Mouse (Mus musculus) kidney, adult 2 months (tissue): ENCODE measurements at regions not wholly inside any gene's neighbourhood (a gene's known extent, or its start where the extent isn't known, plus 50 kb on each side); places are given as distances from the start of the nearest gene placed in this dataset.
"Not testable (repeated sequence)": the region's sequence is repeated elsewhere in the genome, so short reads cannot be mapped to it uniquely, and the experiment has no call there.

Experiments
- DNase-seq: peaks from one replicate; pipeline ENCODE4 v3.0.0; 2021
- H3K27ac ChIP-seq: fragments of 200-500 bp; 2 replicates; pipeline ENCODE4 v1.5.1; 2012; ENCODE audit warnings: low read depth, low read length, control low read depth, inconsistent platforms; ENCODE audit not compliant: insufficient read depth
- H3K27me3 ChIP-seq: fragments of 200-500 bp; replicated peaks from 2 replicates; pipeline ENCODE4 v1.6.1; 2012; ENCODE audit warnings: mild to moderate bottlenecking, moderate library complexity, low read length, inconsistent platforms; ENCODE audit not compliant: control insufficient read depth, insufficient read depth
- H3K36me3 ChIP-seq: fragments of 200-500 bp; 2 replicates; pipeline ENCODE4 v1.6.1; 2012; ENCODE audit warnings: mild to moderate bottlenecking, moderate library complexity, low read length, inconsistent platforms; ENCODE audit not compliant: control insufficient read depth, insufficient read depth
- H3K4me1 ChIP-seq: fragments of 200-500 bp; 2 replicates; pipeline ENCODE4 v1.6.1; 2011; ENCODE audit warnings: low read length; ENCODE audit not compliant: control insufficient read depth, insufficient read depth
- H3K4me3 ChIP-seq: fragments of 200-500 bp; 2 replicates; pipeline ENCODE4 v1.5.1; 2011; ENCODE audit warnings: mild to moderate bottlenecking, low read depth, low read length, control low read depth; ENCODE audit not compliant: insufficient read depth
- CTCF ChIP-seq: fragments of 200-500 bp; conservative IDR thresholded peaks from 2 replicates; pipeline ENCODE4 v1.5.1; 2011; ENCODE audit warnings: low read depth, mild to moderate bottlenecking, control low read depth, low read length, moderate library complexity, mixed read lengths; ENCODE audit not compliant: insufficient read depth, insufficient read length
- POLR2A ChIP-seq: fragments of 200-500 bp; IDR thresholded peaks from one replicate; pipeline ENCODE4 v1.6.1; 2011; ENCODE audit warnings: low read depth, low read length, control low read depth
- WGBS: fragments of 180-500 bp; shearing (Covaris S2); methylation state at CpG from one replicate; pipeline ENCODE4 v1.1.7; 2018; 5-methylcytosine and 5-hydroxymethylcytosine counted together

- TF ChIP-seq CTCF (no peak), POLR2A (no peak)
- no peaks in the 10 kb centered on the region for H3K27me3 ChIP-seq
- H3K4me1 ChIP-seq, result no peaks in the 10 kb centered on the region
- H3K27ac ChIP-seq, result no peak overlapping the region
- no peak overlapping the region for H3K4me3 ChIP-seq
- no peaks in the 10 kb centered on the region for H3K36me3 ChIP-seq
- no peak for DNase-seq
- WGBS, result 61% methylated on average over 6 of the region's 6 CpGs
Observed at GRCm38 (mm10) chr1:147187251-147188025, 692.9 kb downstream of the Brinp3 start.

- not testable (repeated sequence) for H3K4me1 ChIP-seq, H3K27ac ChIP-seq, H3K27me3 ChIP-seq, H3K36me3 ChIP-seq, DNase-seq, H3K4me3 ChIP-seq
- WGBS, result 83% methylated on average over 2 of the region's 2 CpGs
Observed at GRCm38 (mm10) chr1:147199959-147200358, 705.4 kb downstream of the Brinp3 start.

- H3K36me3 ChIP-seq, H3K27ac ChIP-seq, DNase-seq, H3K27me3 ChIP-seq, H3K4me3 ChIP-seq, H3K4me1 ChIP-seq: not testable (repeated sequence)
- WGBS, result 60% methylated on average over 7 of the region's 7 CpGs
Observed at GRCm38 (mm10) chr1:147214890-147215289, 720.3 kb downstream of the Brinp3 start.

GRCm38 (mm10) chr1:147217965-147218364 lies 723.4 kb downstream of the Brinp3 start:
- Histone ChIP-seq H3K36me3 (no peaks in the 10 kb centered on the region), H3K4me1 (no peaks in the 10 kb centered on the region), H3K27ac (no peak overlapping the region), H3K27me3 (no peaks in the 10 kb centered on the region), H3K4me3 (no peak overlapping the region)
- TF ChIP-seq POLR2A (no peak), CTCF (no peak)
- DNase-seq, result no peak
- WGBS, result 71% methylated on average over 2 of the region's 2 CpGs

GRCm38 (mm10) chr1:147219438-147219837 lies 724.9 kb downstream of the Brinp3 start:
- H3K27me3 ChIP-seq, result no peaks in the 10 kb centered on the region
- no peak overlapping the region for H3K27ac ChIP-seq
- DNase-seq, result no peak

GRCm38 (mm10) chr1:147223232-147223925 lies 728.8 kb downstream of the Brinp3 start:
- Histone ChIP-seq H3K36me3 (no peaks in the 10 kb centered on the region), H3K27ac (no peak overlapping the region), H3K27me3 (no peaks in the 10 kb centered on the region), H3K4me3 (no peak overlapping the region), H3K4me1 (no peaks in the 10 kb centered on the region)
- whole genome bisulfite sequencing, result 61% methylated on average over 3 of the region's 3 CpGs
- TF ChIP-seq POLR2A, result no peak
- TF ChIP-seq CTCF, result peak; percentile 32; the same call in 1 of the 2 replicates
- no peak for DNase-seq

More at GRCm38 (mm10) chr1:147219438-147219837, 724.9 kb downstream of the Brinp3 start:
- no peaks in the 10 kb centered on the region for H3K4me1 ChIP-seq
- TF ChIP-seq POLR2A (no peak), CTCF (no peak)
- 81% methylated on average over 2 of the region's 2 CpGs for WGBS
- no peaks in the 10 kb centered on the region for H3K36me3 ChIP-seq
- H3K4me3 ChIP-seq, result no peak overlapping the region

GRCm38 (mm10) chr1:147237565-147237964 lies 743.0 kb downstream of the Brinp3 start:
- DNase-seq, result no peak
- WGBS, result 74% methylated on average over 3 of the region's 3 CpGs
- Histone ChIP-seq H3K4me1 (no peaks in the 10 kb centered on the region), H3K36me3 (no peaks in the 10 kb centered on the region), H3K27me3 (no peaks in the 10 kb centered on the region), H3K27ac (no peak overlapping the region), H3K4me3 (no peak overlapping the region)
- TF ChIP-seq CTCF (no peak), POLR2A (no peak)
